Mouse (Mus musculus) limb, embryonic 12.5 days (tissue): ENCODE data around the gene Uts2b. TPM values are rescaled to one million over a fixed set of nuclear protein-coding genes. Genes with fewer than 3 reads are reported as not detected.

ENCODE experiments used
- polyA plus RNA-seq: library from polyadenylated mRNA; unstranded; fragments of >200 nt; fragmentation: Nextera tagmentation; extraction: Ambion mirVana; gene quantifications from 2 replicates; pipeline ENCODE4 v1.2.1, GENCODE M21; 2016

Uts2b gene
- polyA plus RNA-seq, 1 experiment from 2014 or later = 0.34 TPM

Other genes starting within 250 kb of the Uts2b start
- gene Ostn, start 62.8 kb downstream of the Uts2b start, polyA plus RNA-seq = 0.24 TPM in 1 of 2 replicates, not detected in the other
- gene Ccdc50, start 18.6 kb upstream of the Uts2b start, polyA plus RNA-seq = 52.3 and 57.2 TPM in 2 replicates